Mouse (Mus musculus) cerebellum, adult 2 months (tissue): Measurements from ENCODE around the gene Gm10190.

ENCODE experiments used
- CTCF ChIP-seq: fragments of 200-500 bp; IDR thresholded peaks from 2 replicates; pipeline ENCODE4 v1.5.1; 2011; ENCODE audit warnings: low read depth, mild to moderate bottlenecking, control low read depth, low read length, moderate library complexity, borderline replicate concordance; ENCODE audit not compliant: insufficient read depth
- POLR2A ChIP-seq: fragments of 200-500 bp; IDR thresholded peaks from 2 replicates; pipeline ENCODE4 v1.6.1; 2011; ENCODE audit warnings: low read length, control low read depth, borderline replicate concordance; ENCODE audit not compliant: insufficient read depth

DNA sequence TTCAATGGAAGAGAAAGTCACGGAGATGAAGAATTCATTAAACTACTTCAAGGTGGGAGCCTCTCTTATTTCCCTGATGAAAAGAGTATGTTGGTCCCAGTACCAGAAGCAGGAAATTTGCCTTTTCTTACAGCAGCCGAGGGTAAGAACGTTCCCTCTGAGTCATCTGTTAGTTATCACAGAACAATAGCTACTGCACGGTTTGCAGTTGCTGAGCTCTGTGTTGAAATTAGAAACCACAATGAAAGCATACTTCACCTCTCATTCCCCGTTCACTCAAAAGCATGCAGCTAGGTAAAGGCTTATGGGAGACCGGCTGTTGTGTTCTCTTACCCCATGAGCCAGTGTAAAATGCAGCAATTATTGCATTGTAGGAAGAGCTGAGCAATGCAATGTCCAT is 26.1 kb downstream of the Gm10190 start:
- TF ChIP-seq CTCF = no peak
- no peak for TF ChIP-seq POLR2A
